Mouse (Mus musculus) embryonic fibroblast, embryonic 13.5 days (primary cell): ENCODE data around the gene Bbof1. TPM values are rescaled to one million over a fixed set of nuclear protein-coding genes. Genes with fewer than 3 reads are reported as not detected.

ENCODE experiments used
- H3K27ac ChIP-seq: 2 replicates; pipeline ENCODE4 v1.5.1; 2012; ENCODE audit warnings: low read length, control low read depth, inconsistent platforms; ENCODE audit not compliant: insufficient read depth
- H3K4me1 ChIP-seq: 2 replicates; pipeline ENCODE4 v1.6.1; 2011; ENCODE audit warnings: low read length; ENCODE audit not compliant: control insufficient read depth, insufficient read depth
- H3K4me3 ChIP-seq: 2 replicates; pipeline ENCODE4 v1.5.1; 2011; ENCODE audit warnings: mild to moderate bottlenecking, control low read depth, low read length; ENCODE audit not compliant: insufficient read depth
- CTCF ChIP-seq: IDR thresholded peaks from 2 replicates; pipeline ENCODE4 v1.5.1; 2011; ENCODE audit warnings: mild to moderate bottlenecking, control low read depth, low read length, moderate library complexity, borderline replicate concordance; ENCODE audit not compliant: insufficient read depth
- POLR2A ChIP-seq: IDR thresholded peaks from 2 replicates; pipeline ENCODE4 v1.6.1; 2011; ENCODE audit warnings: low read depth, mild to moderate bottlenecking, control low read depth, low read length, moderate library complexity
- polyA plus RNA-seq: library from polyadenylated mRNA; stranded (reverse); fragments of >200 nt; gene quantifications from 2 replicates; pipeline ENCODE4 v1.2.4, GENCODE M21; 2011; ENCODE audit warnings: low read depth; ENCODE audit not compliant: missing spikeins, insufficient read length

Gene Bbof1
- polyA plus RNA-seq, 1 experiment = 0.95 TPM

- TF ChIP-seq POLR2A (no peak), CTCF (no peak)
- Histone ChIP-seq H3K27ac (no peak overlapping the region), H3K4me3 (no peak overlapping the region), H3K4me1 (no peaks in the 10 kb centered on the region)
Observed at GRCm38 (mm10) chr12:84384644-84385081, 24.2 kb upstream of the Bbof1 start.

- TF ChIP-seq POLR2A (no peak), CTCF (no peak)
Observed at GRCm38 (mm10) chr12:84385408-84385807, 23.5 kb upstream of the Bbof1 start.

GRCm38 (mm10) chr12:84388097-84388496 is 20.8 kb upstream of the Bbof1 start:
- H3K27ac ChIP-seq = no peak overlapping the region
- no peak overlapping the region for H3K4me3 ChIP-seq
- TF ChIP-seq POLR2A (no peak), CTCF (no peak)
- H3K4me1 ChIP-seq = no peaks in the 10 kb centered on the region

More at GRCm38 (mm10) chr12:84385408-84385807, 23.5 kb upstream of the Bbof1 start:
- Histone ChIP-seq H3K27ac (no peak overlapping the region), H3K4me1 (no peaks in the 10 kb centered on the region), H3K4me3 (no peak overlapping the region)

GRCm38 (mm10) chr12:84388774-84389400 is 20.0 kb upstream of the Bbof1 start:
- Histone ChIP-seq H3K4me3 (no peak overlapping the region), H3K27ac (no peak overlapping the region), H3K4me1 (no peaks in the 10 kb centered on the region)
- TF ChIP-seq CTCF (no peak), POLR2A (no peak)

- Histone ChIP-seq H3K4me1 (no peaks in the 10 kb centered on the region), H3K27ac (no peak overlapping the region), H3K4me3 (no peak overlapping the region)
- TF ChIP-seq CTCF = no peak
- no peak for TF ChIP-seq POLR2A
Observed at GRCm38 (mm10) chr12:84390336-84390735, 18.5 kb upstream of the Bbof1 start.

- Histone ChIP-seq H3K4me3 (no peak overlapping the region), H3K4me1 (no peaks in the 10 kb centered on the region), H3K27ac (no peak overlapping the region)
- TF ChIP-seq CTCF = no peak
- TF ChIP-seq POLR2A = no peak
Observed at GRCm38 (mm10) chr12:84392681-84393080, 16.2 kb upstream of the Bbof1 start.

GRCm38 (mm10) chr12:84393847-84394246 is 15.0 kb upstream of the Bbof1 start:
- H3K4me3 ChIP-seq = no peak overlapping the region
- no peak overlapping the region for H3K27ac ChIP-seq
- H3K4me1 ChIP-seq = no peaks in the 10 kb centered on the region
- TF ChIP-seq POLR2A = no peak
- no peak for TF ChIP-seq CTCF

- no peak overlapping the region for H3K4me3 ChIP-seq
- no peak overlapping the region for H3K27ac ChIP-seq
- H3K4me1 ChIP-seq = peaks cover 4% of the 10 kb centered on the region; the same call in 1 of the 2 replicates
- TF ChIP-seq POLR2A (no peak), CTCF (no peak)
Observed at GRCm38 (mm10) chr12:84396947-84397679, 11.8 kb upstream of the Bbof1 start.

GRCm38 (mm10) chr12:84397685-84398084 is 11.2 kb upstream of the Bbof1 start:
- Histone ChIP-seq H3K27ac (no peak overlapping the region), H3K4me1 (peaks cover 4% of the 10 kb centered on the region; the same call in 1 of the 2 replicates), H3K4me3 (no peak overlapping the region)
- TF ChIP-seq POLR2A (no peak), CTCF (no peak)

GRCm38 (mm10) chr12:84398629-84399028 is 10.2 kb upstream of the Bbof1 start:
- H3K27ac ChIP-seq = no peak overlapping the region; the same call in 1 of the 2 replicates
- no peak overlapping the region for H3K4me3 ChIP-seq
- peaks cover 4% of the 10 kb centered on the region; the same call in 1 of the 2 replicates for H3K4me1 ChIP-seq
- TF ChIP-seq CTCF = no peak
- no peak for TF ChIP-seq POLR2A
